Mouse (Mus musculus): ENCODE data around the gene Spag17.

- TF ChIP-seq USF1 (IDR thresholded peaks at IDR 0.05; ENCODE audit: low read depth) (no peak), MYOD1 (IDR thresholded peaks at IDR 0.05; ENCODE audit: control insufficient read depth, insufficient read length, low read depth) (no peak), CTCF (IDR thresholded peaks at IDR 0.05; ENCODE audit: control insufficient read depth, insufficient read depth, insufficient read length) (no peak), MAX (IDR thresholded peaks at IDR 0.05) (no peak)
Measured at GRCm38 (mm10) chr3:99850926-99851325, 34.3 kb upstream of the Spag17 start.

All from C2C12 (cell line).